Mouse (Mus musculus) bone marrow, adult 2 months (tissue): Measurements from ENCODE around the gene Atp6v1fnb.

Source experiments
- CTCF ChIP-seq: fragments of 200-500 bp; IDR thresholded peaks from 2 replicates; pipeline ENCODE4 v1.5.1; 2011; ENCODE audit warnings: low read length, control low read depth; ENCODE audit not compliant: control insufficient read depth, insufficient read depth
- POLR2A ChIP-seq: fragments of 200-500 bp; IDR thresholded peaks from 2 replicates; pipeline ENCODE4 v1.6.1; 2011; ENCODE audit warnings: low read depth, mild to moderate bottlenecking, control low read depth, low read length, borderline replicate concordance; ENCODE audit not compliant: control insufficient read depth

DNA sequence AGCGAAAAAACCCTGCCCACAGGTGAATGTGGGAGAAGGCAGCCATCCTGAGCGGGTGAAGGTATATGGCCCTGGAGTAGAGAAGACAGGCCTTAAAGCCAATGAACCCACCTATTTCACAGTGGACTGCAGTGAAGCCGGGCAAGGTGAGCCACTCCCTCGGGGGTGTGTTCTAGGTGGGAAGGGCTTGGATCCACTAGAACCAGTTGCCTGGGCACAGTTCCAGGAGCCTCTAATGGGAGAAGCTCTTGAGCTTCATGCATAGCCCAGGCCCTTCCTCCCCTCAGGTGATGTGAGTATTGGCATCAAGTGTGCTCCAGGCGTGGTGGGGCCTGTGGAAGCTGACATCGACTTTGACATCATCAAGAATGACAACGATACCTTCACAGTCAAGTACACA is 25.9 kb upstream of the Atp6v1fnb start:
- TF ChIP-seq CTCF, result no peak
- no peak for TF ChIP-seq POLR2A
